Mouse (Mus musculus) gastrocnemius, postnatal 25 days (tissue): ENCODE measurements around the gene Arih2. TPM values are rescaled to one million over a fixed set of nuclear protein-coding genes. Genes with fewer than 3 reads are reported as not detected.

Experiments used
- DNase-seq: peaks from one replicate; pipeline ENCODE4 v3.0.0; 2022
- total RNA-seq, 2 experiments: library from RNA; stranded (reverse); gene quantifications; 1 replicate in 1 of 2; 2 replicates in 1 of 2; pipeline ENCODE4 v1.2.3; 2021

The Arih2 gene
- total RNA-seq, 2 experiments from 2014 or later = 52.7 to 61.0 TPM

GRCm38 (mm10) chr9:108579344-108579690, 69.9 kb downstream of the Arih2 start:
- DNase-seq = no peak

DNA sequence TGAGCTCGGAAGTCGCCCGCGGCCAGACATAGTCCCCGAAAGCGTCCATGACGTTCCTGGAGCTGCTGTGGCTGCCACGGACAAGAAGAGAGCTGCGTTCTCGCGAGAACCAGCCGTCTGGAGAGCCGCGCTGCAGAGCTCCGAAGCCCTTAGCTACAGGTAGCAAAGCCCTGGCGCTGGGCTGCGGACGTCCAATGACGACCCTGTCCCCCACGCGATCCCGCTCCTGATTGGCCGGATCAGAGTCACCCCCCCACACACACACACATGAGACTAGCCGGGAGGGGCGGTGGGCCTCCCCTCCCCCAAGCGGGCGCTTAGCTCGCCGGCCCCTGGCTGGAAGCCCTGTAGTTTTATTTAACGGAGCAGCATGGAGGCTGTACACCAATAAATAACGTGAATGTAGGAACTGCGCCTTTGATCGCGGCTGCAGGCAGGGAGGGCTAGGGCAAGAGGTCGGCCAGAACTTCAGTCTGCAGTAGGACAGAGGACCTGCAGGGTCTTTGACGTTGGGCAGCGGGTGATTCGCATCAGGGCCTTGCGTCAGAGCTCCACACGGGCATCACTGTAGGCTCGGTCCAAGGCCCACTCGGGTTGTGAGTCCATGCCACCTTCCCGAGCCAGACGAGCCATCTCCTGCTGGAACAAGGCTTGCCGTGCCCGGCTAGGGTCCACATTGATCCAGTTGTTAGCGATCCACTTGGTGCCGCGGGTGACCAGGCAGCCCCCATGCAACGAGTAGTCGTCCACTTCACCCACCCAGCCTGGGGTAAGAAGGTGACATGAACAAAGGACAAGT, 70.4 kb downstream of the Arih2 start, which contains the start of gene Wdr6:
TSS of gene Wdr6 (minus strand) at position 195 of the 799 bp plus-strand sequence.
- DNase-seq = peak; percentile 94

- DNase-seq = no peak
Observed at GRCm38 (mm10) chr9:108577934-108578544, 71.1 kb downstream of the Arih2 start.

GRCm38 (mm10) chr9:108577025-108577424, 72.2 kb downstream of the Arih2 start:
- no peak for DNase-seq

- DNase-seq = no peak
Observed at GRCm38 (mm10) chr9:108575321-108576297, 73.6 kb downstream of the Arih2 start.

- DNase-seq = no peak
Observed at GRCm38 (mm10) chr9:108574921-108575320, 74.3 kb downstream of the Arih2 start.

- peak; percentile 46 for DNase-seq
Observed at GRCm38 (mm10) chr9:108573774-108574690, 75.2 kb downstream of the Arih2 start.

GRCm38 (mm10) chr9:108572321-108572720, 76.9 kb downstream of the Arih2 start:
- no peak for DNase-seq

DNA sequence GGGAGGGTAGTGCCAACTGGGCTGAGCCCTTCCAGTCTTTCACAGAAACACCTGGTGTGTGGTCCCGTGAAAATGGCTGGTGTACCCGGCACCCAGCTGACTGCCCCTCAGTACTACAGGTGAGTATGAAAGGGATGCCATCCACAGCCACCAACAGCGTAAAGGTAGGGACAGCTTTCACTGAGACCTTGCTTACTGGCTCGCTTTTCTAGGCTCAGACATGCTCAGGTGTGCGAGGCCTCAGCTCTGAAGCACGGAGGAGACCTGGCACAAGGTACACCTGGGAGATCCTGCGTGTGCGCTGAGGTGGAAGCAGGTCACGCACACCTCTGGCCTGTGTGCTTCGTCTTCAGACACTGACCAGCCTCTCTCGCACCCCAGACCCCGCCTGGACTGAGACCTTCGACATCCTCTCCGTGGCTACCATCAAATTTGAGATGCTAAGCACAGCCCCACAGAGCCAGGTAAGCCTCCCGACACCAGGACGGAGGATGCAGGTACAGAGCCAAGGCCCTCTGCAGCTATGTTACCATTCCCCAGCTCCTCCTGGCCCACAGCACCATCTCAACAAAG, 77.7 kb downstream of the Arih2 start:
- DNase-seq = no peak

DNA sequence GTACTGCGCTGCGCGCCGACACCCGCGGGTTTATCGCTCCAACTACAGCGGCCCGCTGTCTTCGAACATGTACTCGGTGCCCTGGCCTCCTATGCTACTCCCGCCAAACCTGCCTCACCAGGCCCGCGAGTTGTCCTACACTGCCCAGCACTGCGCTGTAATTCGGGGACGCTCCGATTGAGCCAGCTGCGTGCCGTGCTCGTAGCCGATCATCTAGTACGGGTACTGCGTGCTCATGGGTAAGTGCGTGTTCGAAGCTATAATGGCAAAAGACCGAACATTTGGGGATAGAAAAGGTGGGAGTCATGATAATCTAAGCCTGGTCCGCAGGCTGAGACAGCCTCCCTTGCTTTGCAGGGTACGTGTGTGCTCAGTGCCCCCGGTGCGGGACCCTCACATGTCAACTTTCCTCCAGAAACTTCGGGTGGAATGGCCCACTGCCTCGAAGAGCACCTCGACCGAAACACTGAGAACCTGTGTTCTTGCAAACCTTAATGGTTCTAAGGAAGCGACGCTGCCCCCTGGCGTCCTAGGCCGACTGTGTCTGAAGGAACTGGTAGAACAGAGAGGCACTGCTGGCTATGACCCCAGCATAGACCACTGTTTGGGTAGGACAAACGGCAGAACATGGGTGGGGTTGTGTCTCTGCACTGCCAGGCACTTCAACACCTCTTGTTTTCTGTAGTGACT, 78.8 kb downstream of the Arih2 start:
- DNase-seq = peak; percentile 58

DNA sequence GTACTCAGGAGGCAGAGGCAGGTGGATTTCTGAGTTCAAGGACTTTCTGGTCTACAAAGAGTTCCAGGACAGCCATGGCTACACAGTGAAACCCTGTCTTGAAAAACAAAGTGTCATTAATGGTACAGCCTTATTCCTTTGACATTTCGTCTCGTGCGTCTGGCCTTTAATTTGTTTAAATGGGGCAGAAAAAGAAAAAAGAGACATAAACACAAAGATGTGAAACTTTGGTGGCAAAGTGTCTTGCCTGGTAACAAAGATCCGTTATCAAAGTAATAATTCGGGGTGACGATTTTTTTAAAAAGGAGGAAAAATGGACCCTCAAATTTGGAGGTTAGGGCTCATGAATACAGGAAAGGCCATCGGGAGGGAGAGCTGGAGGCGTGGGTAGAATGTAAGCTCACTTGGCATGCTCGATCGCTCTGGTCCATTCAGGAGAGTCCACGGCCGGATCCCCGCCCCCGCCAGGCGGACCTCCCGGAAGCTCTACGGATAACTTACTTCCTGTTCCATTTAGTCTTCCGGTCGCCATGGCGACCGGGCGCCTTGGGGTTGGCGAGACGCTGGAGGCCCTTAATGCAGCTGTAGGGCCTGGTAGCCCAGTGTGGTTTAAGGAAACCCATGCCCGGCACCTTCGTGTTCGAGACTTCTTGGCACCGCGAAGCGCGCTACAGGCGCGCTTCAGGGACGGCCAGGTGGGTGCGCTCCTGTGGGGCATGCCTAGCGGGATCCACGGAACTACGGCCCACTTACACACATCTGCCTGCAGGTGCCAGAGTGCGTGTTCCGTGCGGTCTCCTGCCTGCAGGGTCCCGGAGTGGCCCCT, 79.6 kb downstream of the Arih2 start, which contains the start of gene Dalrd3:
TSS of gene Dalrd3 (plus strand) at position 506 of the 826 bp plus-strand sequence.
- DNase-seq = peak; percentile 92

- DNase-seq = no peak
Observed at GRCm38 (mm10) chr9:108568511-108568921, 80.7 kb downstream of the Arih2 start.

- peak; percentile 53 for DNase-seq
Observed at GRCm38 (mm10) chr9:108567931-108568419, 81.2 kb downstream of the Arih2 start.

DNA sequence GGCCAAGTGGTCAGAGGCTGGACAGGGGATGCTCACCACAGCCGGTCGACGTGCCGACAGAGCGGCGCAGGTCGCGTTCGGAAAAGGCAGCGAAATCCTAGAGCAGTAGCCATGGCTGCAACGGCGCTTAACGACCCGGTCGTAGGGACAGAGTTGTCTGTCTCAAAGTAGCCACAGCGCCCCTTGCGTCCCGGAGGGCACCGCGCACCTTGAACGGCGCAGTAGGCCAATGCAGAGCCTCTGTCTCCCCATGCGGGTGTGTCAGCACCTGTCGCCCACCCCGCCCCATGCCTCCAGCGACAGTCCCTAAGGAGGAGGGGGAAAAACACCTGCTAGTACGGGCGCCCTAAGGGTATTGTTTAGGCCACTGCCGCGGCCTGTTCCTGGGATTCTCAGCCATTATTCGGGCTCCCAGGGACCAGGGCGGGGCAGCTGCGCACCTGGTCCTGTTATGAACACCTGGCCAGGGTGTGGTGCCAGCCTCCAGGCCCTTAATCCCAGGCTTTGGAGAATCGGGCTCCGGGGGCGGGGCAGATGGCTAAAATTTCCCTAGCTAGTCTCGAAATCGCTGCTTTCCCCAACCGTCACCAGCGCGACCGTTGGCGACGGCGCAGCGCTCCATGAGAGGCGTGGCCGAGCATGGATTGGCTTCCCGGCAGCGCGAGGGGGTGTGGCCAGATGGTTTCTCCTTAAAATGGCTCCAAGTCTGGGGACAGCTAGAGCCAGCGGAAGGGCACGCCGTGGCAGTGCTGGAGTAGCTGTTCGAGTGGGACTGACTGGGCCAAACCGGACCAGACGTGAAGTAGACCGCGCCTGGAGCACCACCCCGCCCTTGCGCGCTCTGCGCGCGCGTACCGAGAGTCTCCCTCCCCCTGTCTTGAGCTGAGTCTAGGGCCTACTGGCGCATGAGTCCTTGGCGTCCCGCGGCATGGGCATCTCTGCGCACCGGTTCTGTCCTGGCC, 82.1 kb downstream of the Arih2 start, which contains the start of gene Ndufaf3:
TSS of gene Ndufaf3 (minus strand) at position 620 of the 962 bp plus-strand sequence.
- peak; percentile 93 for DNase-seq

GRCm38 (mm10) chr9:108565881-108566814, 83.0 kb downstream of the Arih2 start:
- no peak for DNase-seq

DNA sequence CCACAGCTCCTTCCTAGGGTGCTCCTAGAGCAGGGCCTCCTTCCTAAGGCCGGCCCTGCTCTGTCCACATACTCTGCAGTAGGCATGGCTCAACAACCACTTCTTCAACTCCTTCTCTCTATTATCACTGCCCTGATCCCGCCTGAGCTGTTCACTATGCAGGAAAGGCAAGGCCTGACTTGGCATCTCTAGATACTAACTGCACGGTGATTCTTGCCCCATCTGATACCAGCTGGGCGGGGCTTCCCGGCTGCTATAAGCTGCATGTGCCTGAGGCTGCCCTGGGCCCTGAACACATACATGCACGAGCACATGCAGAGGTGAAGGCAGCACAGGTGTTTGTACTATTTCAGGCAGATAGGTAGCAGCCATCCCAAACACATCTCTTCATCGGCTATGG, 85.1 kb downstream of the Arih2 start:
- DNase-seq = no peak

DNA sequence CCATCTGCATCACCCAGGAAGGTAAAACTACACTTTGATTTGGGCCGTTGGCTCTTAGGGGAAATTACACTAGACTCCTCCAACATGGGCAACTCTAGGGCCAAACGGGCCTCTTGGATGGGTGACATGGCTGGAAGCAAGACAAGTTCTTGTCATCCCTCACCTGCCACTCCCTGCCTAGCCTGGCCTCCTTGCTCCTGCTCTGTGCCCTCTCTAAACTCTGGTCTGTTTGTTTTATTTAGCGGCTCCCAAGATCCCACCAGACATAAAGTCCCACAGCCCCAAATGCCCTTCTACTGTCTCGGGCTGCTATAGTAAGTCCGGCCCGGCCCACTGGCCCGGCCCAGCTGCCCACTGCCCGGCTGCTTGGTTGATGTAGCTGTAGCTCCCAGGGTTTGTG, 85.5 kb downstream of the Arih2 start:
- DNase-seq = no peak
